Mouse (Mus musculus): ENCODE results near the gene Ndufaf1. TPM values are rescaled to one million over a fixed set of nuclear protein-coding genes. Genes with fewer than 3 reads are reported as not detected.

The Ndufaf1 gene
- polyA plus RNA-seq, 1 experiment from 2014 or later = 39.7 TPM

Other genes starting within 250 kb of the Ndufaf1 start
- 3.0 and 3.7 TPM in 2 replicates for gene Ino80, start 185.1 kb downstream of the Ndufaf1 start, polyA plus RNA-seq (2016; fragmentation: Nextera tagmentation; extraction: Ambion mirVana)
- gene Exd1, start 115.2 kb downstream of the Ndufaf1 start, polyA plus RNA-seq (2016; fragmentation: Nextera tagmentation; extraction: Ambion mirVana) = 0.35 and 0.78 TPM in 2 replicates
- 52.2 and 52.9 TPM in 2 replicates for gene Chp1, start 115.1 kb downstream of the Ndufaf1 start, polyA plus RNA-seq (2016; fragmentation: Nextera tagmentation; extraction: Ambion mirVana)
- 72.8 and 93.0 TPM in 2 replicates for gene Nusap1, start 44.5 kb downstream of the Ndufaf1 start, polyA plus RNA-seq (2016; fragmentation: Nextera tagmentation; extraction: Ambion mirVana)
- gene Oip5, start 44.4 kb downstream of the Ndufaf1 start, polyA plus RNA-seq (2016; fragmentation: Nextera tagmentation; extraction: Ambion mirVana) = 36.8 and 40.1 TPM in 2 replicates
- gene Rtf1, start 12.2 kb upstream of the Ndufaf1 start, polyA plus RNA-seq (2016; fragmentation: Nextera tagmentation; extraction: Ambion mirVana) = 49.3 and 54.3 TPM in 2 replicates
- 1.0 and 1.2 TPM in 2 replicates for gene Itpka, start 79.5 kb upstream of the Ndufaf1 start, polyA plus RNA-seq (2016; fragmentation: Nextera tagmentation; extraction: Ambion mirVana)
- not detected in 2 replicates for gene Ltk, start 97.6 kb upstream of the Ndufaf1 start, polyA plus RNA-seq (2016; fragmentation: Nextera tagmentation; extraction: Ambion mirVana)
- 40.2 and 41.6 TPM in 2 replicates for gene Rpap1, start 124.7 kb upstream of the Ndufaf1 start, polyA plus RNA-seq (2016; fragmentation: Nextera tagmentation; extraction: Ambion mirVana)
- 21.5 and 23.5 TPM in 2 replicates for gene Tyro3, start 134.9 kb upstream of the Ndufaf1 start, polyA plus RNA-seq (2016; fragmentation: Nextera tagmentation; extraction: Ambion mirVana)
- 26.1 and 28.0 TPM in 2 replicates for gene Mga, start 234.4 kb upstream of the Ndufaf1 start, polyA plus RNA-seq (2016; fragmentation: Nextera tagmentation; extraction: Ambion mirVana)